Mouse (Mus musculus) midbrain, embryonic 10.5 days (tissue): ENCODE measurements around the gene Ackr2. TPM values are rescaled to one million over a fixed set of nuclear protein-coding genes. Genes with fewer than 3 reads are reported as not detected.

Experiments
- polyA plus RNA-seq: library from polyadenylated mRNA; unstranded; fragments of >200 nt; fragmentation: Nextera tagmentation; extraction: Ambion mirVana; gene quantifications from 2 replicates; pipeline ENCODE4 v1.2.1, GENCODE M21; 2016

Ackr2 gene
- polyA plus RNA-seq, 1 experiment from 2014 or later: 0.78 TPM

Other genes with a start within 250 kb of the Ackr2 start
- gene Sec22c, start 192.9 kb upstream of the Ackr2 start, polyA plus RNA-seq: 18.4 and 21.9 TPM in 2 replicates
- gene Ss18l2, start 188.0 kb upstream of the Ackr2 start, polyA plus RNA-seq: 91.8 and 103 TPM in 2 replicates
- gene Nktr, start 179.2 kb upstream of the Ackr2 start, polyA plus RNA-seq: 56.1 and 59.5 TPM in 2 replicates
- 4.8 and 6.6 TPM in 2 replicates for gene Zfp651, start 139.0 kb upstream of the Ackr2 start, polyA plus RNA-seq
- 0.15 and 0.16 TPM in 2 replicates for gene Klhl40, start 120.7 kb upstream of the Ackr2 start, polyA plus RNA-seq
- not detected in 2 replicates for gene Hhatl, start 105.8 kb upstream of the Ackr2 start, polyA plus RNA-seq
- gene Ccdc13, start 58.9 kb upstream of the Ackr2 start, polyA plus RNA-seq: 2.4 and 2.9 TPM in 2 replicates
- gene Higd1a, start 40.0 kb upstream of the Ackr2 start, polyA plus RNA-seq: 207 and 245 TPM in 2 replicates
- not detected in 2 replicates for gene Cyp8b1, start 17.9 kb downstream of the Ackr2 start, polyA plus RNA-seq
- gene Fam198a, start 52.6 kb downstream of the Ackr2 start, polyA plus RNA-seq: 0.68 and 0.85 TPM in 2 replicates
- gene Pomgnt2, start 98.8 kb downstream of the Ackr2 start, polyA plus RNA-seq: 13.1 and 14.6 TPM in 2 replicates
- gene Snrk, start 218.9 kb downstream of the Ackr2 start, polyA plus RNA-seq: 25.8 and 31.2 TPM in 2 replicates